In the genomic region with DNA sequence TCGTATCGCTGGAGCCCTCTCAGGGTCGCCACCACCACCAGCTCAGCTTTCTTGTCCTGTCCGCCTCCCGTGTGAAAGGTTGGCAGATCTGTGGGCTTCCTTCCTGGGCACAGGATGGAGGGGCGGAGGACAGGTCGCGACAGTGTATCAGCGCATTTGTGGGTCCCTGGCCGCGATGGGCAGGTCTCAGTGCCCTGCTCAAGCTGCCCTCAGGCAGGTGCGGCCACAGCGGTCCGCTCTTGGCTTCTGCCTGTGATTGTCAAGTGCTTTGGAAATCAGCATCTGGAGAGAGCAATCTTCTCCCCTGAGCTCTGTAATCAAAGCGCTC, we compare ENCODE assay signal across 10 mouse cellular contexts.
DNase-seq lines count a peak whose midpoint lies in the region; ATAC-seq and TF ChIP-seq lines count a peak whose summit lies in the region.
"Had no signal": no experiment of that assay in that cellular context is flagged by ENCODE, and none has a peak within 500 bp of the region (broad histone marks: within the 10 kb centered on the region; RNA-seq: fewer than 3 reads in every experiment).

No protein-coding gene starts in this region.

- no peaks in the 10 kb centered on the region for H3K9me3 ChIP-seq in hindbrain, embryonic 13.5 days
- no peaks in the 10 kb centered on the region for H3K9me3 ChIP-seq in neural tube, embryonic 13.5 days

- ATAC-seq in hindbrain, embryonic 13.5 days (ENCODE audit: low FRiP score) = peak; percentile 68
- ATAC-seq in neural tube, embryonic 13.5 days (ENCODE audit: low read depth) = peak; percentile 68
- ATAC-seq: Patski had no signal

- 0 out of 2 replicates have a peak, but pooled peaks cover 5% of the 10 kb centered on the region for H3K27me3 ChIP-seq in hindbrain, embryonic 13.5 days
- H3K27me3 ChIP-seq in neural tube, embryonic 13.5 days = peaks cover 10% of the 10 kb centered on the region

- H3K4me1 ChIP-seq in hindbrain, embryonic 13.5 days (replicated peaks) = peaks cover 21% of the 10 kb centered on the region
- peaks cover 23% of the 10 kb centered on the region for H3K4me1 ChIP-seq in neural tube, embryonic 13.5 days (replicated peaks)

- H3K9ac ChIP-seq in hindbrain, embryonic 13.5 days = peak overlapping the region; percentile 82
- H3K9ac ChIP-seq in neural tube, embryonic 13.5 days = peak overlapping the region; percentile 78

- peak overlapping the region; percentile 72 for H3K27ac ChIP-seq in layer of hippocampus, adult 2 months
- H3K27ac ChIP-seq in hindbrain, embryonic 13.5 days = peak overlapping the region; percentile 84; the same call in 1 of the 2 replicates
- peak overlapping the region; percentile 61 for H3K27ac ChIP-seq in neural tube, embryonic 13.5 days (replicated peaks)
- H3K27ac ChIP-seq: macrophage had no signal

- peak overlapping the region; percentile 70 for H3K4me3 ChIP-seq in layer of hippocampus, adult 2 months
- H3K4me3 ChIP-seq in hindbrain, embryonic 13.5 days = peak overlapping the region; percentile 59
- peak overlapping the region; percentile 59 for H3K4me3 ChIP-seq in neural tube, embryonic 13.5 days

- no peak for TF ChIP-seq CTCF in layer of hippocampus, adult 2 months (conservative IDR thresholded peaks at IDR 0.05)

- WGBS in hindbrain, embryonic 13.5 days = 1% methylated on average over 15 of the region's 15 CpGs
- WGBS in neural tube, embryonic 13.5 days = 5% methylated on average over 15 of the region's 15 CpGs

- no peaks in the 10 kb centered on the region for H3K36me3 ChIP-seq in hindbrain, embryonic 13.5 days
- no peaks in the 10 kb centered on the region for H3K36me3 ChIP-seq in neural tube, embryonic 13.5 days

- no peak for DNase-seq in layer of hippocampus, adult 2 months (ENCODE audit: low spot score in 2 of 2)
- no peak for DNase-seq in layer of hippocampus, adult 9-10 months (ENCODE audit: low spot score)
- peak; percentile 14 to 30 for DNase-seq in cerebellum, postnatal 36 days
- DNase-seq in urinary bladder, postnatal 25 days (ENCODE audit: low spot score) = no peak
- DNase-seq in ovary, adult 18-20 months (ENCODE audit: low spot score) = no peak
- no peak for DNase-seq in spleen, postnatal 4 days (ENCODE audit: low spot score in 2 of 2)

- H3K4me2 ChIP-seq in hindbrain, embryonic 13.5 days = peak overlapping the region; percentile 93
- peak overlapping the region; percentile 94 for H3K4me2 ChIP-seq in neural tube, embryonic 13.5 days

Comparison
In these comparisons a context has a peak if more than half of its experiments do, and no peak if none do; other contexts are left out.
1. DNase-seq: peak in cerebellum, postnatal 36 days (2 of 2); none in layer of hippocampus, adult 2 months (0 of 2), layer of hippocampus, adult 9-10 months (single experiment), urinary bladder, postnatal 25 days (single experiment), ovary, adult 18-20 months (single experiment) and spleen, postnatal 4 days (0 of 2).
2. Peak in every context shown above with its lines, with median percentiles within 50 percentile points of each other: H3K27ac ChIP-seq and H3K4me3 ChIP-seq.